Mouse (Mus musculus) liver, postnatal 0 days (tissue): ENCODE results near the gene Gm21970. TPM values are rescaled to one million over a fixed set of nuclear protein-coding genes. Genes with fewer than 3 reads are reported as not detected.
A peak's percentile ranks its signal among the peaks of the same experiment; 100 is the strongest.

Source experiments
- ATAC-seq: fragments of 200-750 bp; cut with Nextera tagmentation; 2 replicates; pipeline ENCODE4 v1.8.0; 2017; ENCODE audit warnings: mild to moderate bottlenecking, moderate library complexity
- DNase-seq: peaks from one replicate; pipeline ENCODE4 v3.0.0-alpha.2; 2016
- H3K27ac ChIP-seq: fragments of 300-500 bp; sonication (generic); 2 replicates; pipeline ENCODE4 v1.5.1; 2014; ENCODE audit warnings: antibody characterized with exemption, moderate library complexity, mild to moderate bottlenecking, low read depth
- H3K27me3 ChIP-seq: fragments of 300-500 bp; sonication (generic); 2 replicates; pipeline ENCODE4 v1.6.1; 2014; ENCODE audit warnings: low read length, control low read depth, mixed read lengths; ENCODE audit not compliant: insufficient read depth
- H3K36me3 ChIP-seq: fragments of 300-500 bp; sonication (generic); replicated peaks from 2 replicates; pipeline ENCODE4 v1.6.1; 2014; ENCODE audit warnings: mild to moderate bottlenecking, control low read depth, low read length, moderate library complexity, mixed read lengths; ENCODE audit not compliant: insufficient read depth
- H3K4me1 ChIP-seq: fragments of 300-500 bp; sonication (generic); 2 replicates; pipeline ENCODE4 v1.6.1; 2014; ENCODE audit warnings: antibody characterized with exemption, mild to moderate bottlenecking, control low read depth; ENCODE audit not compliant: insufficient read depth
- H3K4me2 ChIP-seq: fragments of 300-500 bp; sonication (generic); 2 replicates; pipeline ENCODE4 v1.6.1; 2014; ENCODE audit warnings: low read depth, mild to moderate bottlenecking, low read length, moderate library complexity, mixed read lengths
- H3K4me3 ChIP-seq: fragments of 300-500 bp; sonication (generic); 2 replicates; pipeline ENCODE4 v1.5.1; 2014; ENCODE audit warnings: low read depth, low read length
- H3K9ac ChIP-seq: fragments of 300-500 bp; sonication (generic); replicated peaks from 2 replicates; pipeline ENCODE4 v1.6.1; 2014; ENCODE audit warnings: mild to moderate bottlenecking, moderate library complexity
- H3K9me3 ChIP-seq: fragments of 300-500 bp; sonication (generic); 2 replicates; pipeline ENCODE4 v1.6.1; 2016; ENCODE audit warnings: mild to moderate bottlenecking, control low read depth, low read length, mixed read lengths
- CTCF ChIP-seq: sonication (generic); IDR thresholded peaks from 2 replicates; pipeline ENCODE4 v1.5.1; 2016; ENCODE audit warnings: antibody characterized with exemption, low read depth
- EP300 ChIP-seq: IDR thresholded peaks from 2 replicates; pipeline ENCODE4 v1.6.1; 2016; ENCODE audit warnings: antibody characterized with exemption, low read depth, mild to moderate bottlenecking
- WGBS: fragments of 180-500 bp; shearing (Covaris S2); extraction: QIAGEN DNeasy Blood & Tissue Kit; methylation state at CpG from one replicate; pipeline ENCODE4 v1.1.7; 2014; ENCODE audit not compliant: insufficient replicate concordance; 5-methylcytosine and 5-hydroxymethylcytosine counted together
- polyA plus RNA-seq: library from polyadenylated mRNA; unstranded; fragments of >200 nt; fragmentation: Nextera tagmentation; extraction: Ambion mirVana; gene quantifications from 2 replicates; pipeline ENCODE4 v1.2.1, GENCODE M21; 2015

The Gm21970 gene
- polyA plus RNA-seq, 1 experiment from 2014 or later, result not detected

DNA sequence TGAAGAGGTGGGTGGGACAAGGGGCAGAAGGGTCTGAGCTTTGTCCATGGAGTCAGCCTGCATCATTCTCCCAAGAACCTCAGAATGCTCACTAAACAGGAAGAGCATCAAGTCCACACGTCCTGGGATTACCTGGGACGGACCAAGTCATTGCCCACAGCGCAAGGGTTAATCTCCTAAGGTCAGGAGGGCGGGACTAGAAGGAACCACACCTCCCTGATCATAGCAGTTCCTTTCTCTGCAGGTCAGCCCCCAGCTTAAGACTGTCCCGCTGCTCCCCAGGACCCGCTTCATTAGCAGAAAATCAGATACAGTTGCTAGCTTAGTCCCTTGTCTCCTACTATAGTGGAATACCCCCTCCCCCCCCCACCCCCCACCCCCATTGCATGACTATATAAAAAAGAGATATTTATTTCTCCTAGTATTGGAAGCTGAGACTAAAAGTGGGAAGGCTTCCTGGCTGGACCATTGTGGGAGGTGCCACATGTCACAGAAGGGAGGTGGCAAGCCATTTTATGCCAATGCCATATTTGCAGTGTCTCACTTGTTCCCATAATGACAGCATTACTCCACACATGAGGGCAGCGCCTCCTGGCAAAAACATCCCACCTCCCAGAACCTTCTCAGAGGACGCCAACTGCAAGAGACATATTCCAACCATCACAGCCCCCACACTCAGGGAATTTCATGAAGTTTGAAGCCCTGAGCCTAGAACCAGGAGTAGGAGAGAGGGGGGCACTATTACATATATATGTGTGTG is 4.3 kb downstream of the Gm21970 start:
- Histone ChIP-seq H3K9ac (no peak overlapping the region), H3K4me1 (peaks cover 23% of the 10 kb centered on the region), H3K27ac (peak overlapping the region; percentile 57; the same call in 1 of the 2 replicates), H3K9me3 (no peaks in the 10 kb centered on the region), H3K27me3 (no peaks in the 10 kb centered on the region), H3K4me2 (no peak overlapping the region), H3K36me3 (peaks cover 75% of the 10 kb centered on the region), H3K4me3 (no peak overlapping the region)
- ATAC-seq, result no peak
- DNase-seq, result no peak
- TF ChIP-seq EP300 (no peak), CTCF (no peak)
- 69% methylated on average over 8 of the region's 8 CpGs for WGBS

DNA sequence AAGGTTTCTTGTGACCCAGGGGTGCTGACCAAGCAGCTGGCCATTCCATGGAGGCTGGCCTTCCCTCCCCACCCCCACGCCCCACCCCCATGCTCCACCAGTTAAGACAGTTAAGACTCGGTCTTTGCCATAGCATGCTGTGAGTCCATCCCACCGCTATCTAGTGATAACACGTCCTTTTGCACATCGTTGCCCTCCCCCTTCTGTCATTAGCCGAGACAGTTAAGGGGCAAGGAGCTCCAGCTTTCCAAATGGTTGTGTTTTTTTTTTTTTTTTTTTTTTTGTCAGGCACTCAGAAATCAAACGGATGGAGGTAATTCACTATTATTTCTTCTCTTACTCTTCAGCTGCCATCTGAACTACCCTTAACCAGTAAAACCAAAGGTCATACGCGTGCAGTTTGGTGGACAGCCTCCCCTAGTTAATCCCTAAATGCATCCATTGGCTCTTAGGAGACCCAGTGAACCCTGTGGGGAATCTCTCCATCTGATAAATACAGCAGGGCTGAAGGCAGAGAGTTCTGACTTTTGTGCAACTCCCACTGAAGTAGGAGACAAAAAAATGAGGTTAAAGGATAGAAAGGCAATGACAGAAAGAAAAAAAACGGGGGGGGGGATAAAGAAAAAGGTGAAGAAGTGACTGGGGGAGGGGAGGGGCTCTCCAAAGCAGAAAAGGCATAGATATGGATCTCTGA is 5.5 kb downstream of the Gm21970 start:
- peak; percentile 39; the same call in 1 of the 2 replicates for TF ChIP-seq EP300
- no peak for TF ChIP-seq CTCF

DNA sequence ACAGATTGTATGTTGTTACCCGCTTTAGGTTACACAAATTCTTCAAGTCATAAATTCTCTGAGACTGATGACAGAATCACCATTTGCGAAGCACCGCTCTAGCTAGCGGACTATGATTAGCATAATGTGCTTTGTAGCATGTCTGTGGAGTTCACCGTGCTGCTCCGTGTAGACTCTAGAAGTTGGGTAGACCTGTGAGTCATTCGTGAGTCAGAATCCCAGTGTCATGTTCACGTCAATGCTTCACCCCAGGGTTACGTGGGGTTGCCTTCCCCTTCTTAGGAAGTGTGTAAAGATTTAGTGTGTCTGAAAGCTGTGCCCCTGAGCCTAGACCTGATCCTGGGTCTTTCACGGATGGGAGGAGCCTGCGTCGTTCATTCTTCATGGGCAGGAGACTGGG is 6.5 kb downstream of the Gm21970 start:
- Histone ChIP-seq H3K36me3 (peaks cover 65% of the 10 kb centered on the region), H3K4me2 (peak overlapping the region; percentile 34; the same call in 1 of the 2 replicates), H3K4me3 (no peak overlapping the region), H3K27me3 (no peaks in the 10 kb centered on the region), H3K27ac (peak overlapping the region; percentile 68), H3K9ac (no peak overlapping the region), H3K4me1 (peaks cover 23% of the 10 kb centered on the region), H3K9me3 (no peaks in the 10 kb centered on the region)
- ATAC-seq (peak; percentile 45), DNase-seq (no peak)
- TF ChIP-seq CTCF (no peak), EP300 (no peak)
- WGBS, result 78% methylated on average over 12 of the region's 12 CpGs

More for the DNA sequence above, 5.5 kb downstream of the Gm21970 start:
- Histone ChIP-seq H3K9ac (0 out of 2 replicates have a peak overlapping the region, but pooled peaks have one; percentile 21), H3K4me3 (no peak overlapping the region), H3K27ac (peak overlapping the region; percentile 64), H3K4me2 (peak overlapping the region; percentile 35), H3K4me1 (peaks cover 23% of the 10 kb centered on the region), H3K36me3 (peaks cover 73% of the 10 kb centered on the region), H3K9me3 (no peaks in the 10 kb centered on the region), H3K27me3 (no peaks in the 10 kb centered on the region)
- 50% methylated on average over 10 of the region's 10 CpGs for WGBS
- no peak for DNase-seq
- ATAC-seq, result peak; percentile 53

- ATAC-seq, result no peak
- WGBS, result 88% methylated on average over 7 of the region's 7 CpGs
- peaks cover 61% of the 10 kb centered on the region for H3K36me3 ChIP-seq
Measured at GRCm38 (mm10) chr16:91398944-91399343, 7.4 kb downstream of the Gm21970 start.

DNA sequence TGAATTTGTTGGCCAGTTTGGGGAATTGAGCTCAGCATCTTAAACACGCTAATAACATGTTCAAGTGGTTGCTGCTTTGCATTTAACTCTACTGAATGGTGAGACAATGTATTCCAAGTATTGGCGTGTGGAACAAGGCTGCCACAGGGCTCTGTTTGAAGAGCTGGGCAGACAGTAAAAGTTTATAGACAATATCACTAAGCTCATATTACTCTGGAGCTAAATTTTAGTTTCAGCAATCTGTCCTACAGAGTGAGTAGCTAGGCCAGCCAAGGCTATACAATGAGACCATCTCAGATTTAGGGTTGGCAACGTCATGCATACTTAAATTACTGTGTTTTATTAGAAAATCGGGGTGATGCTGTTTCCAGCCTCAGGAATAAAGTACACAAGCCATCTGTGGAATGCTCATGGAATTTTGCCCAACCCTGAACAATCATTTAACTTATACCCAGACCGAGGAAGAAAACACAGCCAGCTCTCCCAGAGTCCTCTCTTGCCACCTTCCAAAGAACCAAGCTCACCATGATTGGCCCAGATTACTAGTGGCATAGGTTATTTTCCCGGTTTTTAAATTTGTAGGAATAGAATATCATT is 10.1 kb downstream of the Gm21970 start:
- 83% methylated on average over 6 of the region's 6 CpGs for WGBS
- Histone ChIP-seq H3K27me3 (no peaks in the 10 kb centered on the region), H3K36me3 (peaks cover 44% of the 10 kb centered on the region), H3K4me2 (no peak overlapping the region), H3K4me1 (peaks cover 15% of the 10 kb centered on the region), H3K27ac (no peak overlapping the region), H3K4me3 (no peak overlapping the region), H3K9ac (no peak overlapping the region), H3K9me3 (no peaks in the 10 kb centered on the region)
- DNase-seq, result no peak
- TF ChIP-seq EP300 (no peak), CTCF (no peak)
- ATAC-seq, result no peak

More at GRCm38 (mm10) chr16:91398944-91399343, 7.4 kb downstream of the Gm21970 start:
- no peaks in the 10 kb centered on the region for H3K9me3 ChIP-seq
- no peak overlapping the region for H3K4me3 ChIP-seq
- peak overlapping the region; percentile 68 for H3K27ac ChIP-seq
- H3K4me2 ChIP-seq, result no peak overlapping the region
- H3K27me3 ChIP-seq, result no peaks in the 10 kb centered on the region
- H3K9ac ChIP-seq, result no peak overlapping the region
- no peak for DNase-seq
- TF ChIP-seq CTCF (no peak), EP300 (no peak)
- peaks cover 23% of the 10 kb centered on the region for H3K4me1 ChIP-seq

DNA sequence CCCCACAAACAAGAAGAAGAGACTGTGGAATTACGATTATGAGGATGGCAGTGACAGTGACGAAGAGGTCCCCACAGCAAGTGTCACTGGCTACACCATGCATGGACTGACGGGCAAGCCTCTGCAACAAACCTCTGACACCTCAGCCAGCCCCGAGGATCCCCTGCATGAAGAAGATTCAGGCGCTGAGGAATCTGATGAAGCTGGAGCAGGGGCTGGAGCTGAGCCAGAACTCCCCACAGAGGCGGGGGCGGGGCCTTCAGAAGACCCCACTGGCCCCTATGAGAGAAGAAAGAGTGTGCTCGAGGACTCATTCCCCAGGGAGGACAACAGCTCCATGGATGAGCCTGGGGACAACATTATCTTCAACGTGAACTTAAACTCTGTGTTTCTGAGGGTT is 12.3 kb downstream of the Gm21970 start:
- DNase-seq (no peak), ATAC-seq (no peak)
- peaks cover 41% of the 10 kb centered on the region for H3K36me3 ChIP-seq
- no peak overlapping the region for H3K9ac ChIP-seq
- TF ChIP-seq CTCF, result no peak
- no peak for TF ChIP-seq EP300
- no peak overlapping the region for H3K4me3 ChIP-seq
- H3K9me3 ChIP-seq, result no peaks in the 10 kb centered on the region
- no peak overlapping the region for H3K27ac ChIP-seq
- peaks cover 14% of the 10 kb centered on the region for H3K4me1 ChIP-seq
- no peak overlapping the region for H3K4me2 ChIP-seq
- 83% methylated on average over 9 of the region's 9 CpGs for WGBS
- no peaks in the 10 kb centered on the region for H3K27me3 ChIP-seq
